Mouse (Mus musculus) neural tube, embryonic 13.5 days (tissue): ENCODE measurements around the gene Slc9a3r1. TPM values are rescaled to one million over a fixed set of nuclear protein-coding genes. Genes with fewer than 3 reads are reported as not detected.

Source experiments
- ATAC-seq: fragments of 200-750 bp; cut with Nextera tagmentation; 2 replicates; pipeline ENCODE4 v1.8.0; 2017; ENCODE audit warnings: low read depth, mild to moderate bottlenecking, moderate TSS enrichment, moderate library complexity
- H3K27ac ChIP-seq: fragments of 300-500 bp; sonication (generic); replicated peaks from 2 replicates; pipeline ENCODE4 v1.5.1; 2015; ENCODE audit warnings: moderate library complexity, mild to moderate bottlenecking, inconsistent platforms
- H3K27me3 ChIP-seq: fragments of 300-500 bp; sonication (generic); 2 replicates; pipeline ENCODE4 v1.6.1; 2015; ENCODE audit warnings: mild to moderate bottlenecking, inconsistent platforms
- H3K36me3 ChIP-seq: fragments of 300-500 bp; sonication (generic); 2 replicates; pipeline ENCODE4 v1.6.1; 2015; ENCODE audit warnings: mild to moderate bottlenecking, inconsistent platforms
- H3K4me1 ChIP-seq: fragments of 300-500 bp; sonication (generic); replicated peaks from 2 replicates; pipeline ENCODE4 v1.6.1; 2015; ENCODE audit warnings: inconsistent platforms
- H3K4me2 ChIP-seq: fragments of 300-500 bp; sonication (generic); 2 replicates; pipeline ENCODE4 v1.6.1; 2015; ENCODE audit warnings: inconsistent platforms, mild to moderate bottlenecking, moderate library complexity
- H3K4me3 ChIP-seq: fragments of 300-500 bp; sonication (generic); 2 replicates; pipeline ENCODE4 v1.5.1; 2015; ENCODE audit warnings: mild to moderate bottlenecking, inconsistent platforms
- H3K9ac ChIP-seq: fragments of 300-500 bp; sonication (generic); 2 replicates; pipeline ENCODE4 v1.6.1; 2015; ENCODE audit warnings: moderate library complexity, mild to moderate bottlenecking, inconsistent platforms
- H3K9me3 ChIP-seq: fragments of 300-500 bp; sonication (generic); 2 replicates; pipeline ENCODE4 v1.6.1; 2016; ENCODE audit warnings: inconsistent platforms
- WGBS: fragments of 180-500 bp; shearing (Covaris S2); methylation state at CpG from one replicate; pipeline ENCODE4 v1.1.7; 2015; 5-methylcytosine and 5-hydroxymethylcytosine counted together
- polyA plus RNA-seq: library from polyadenylated mRNA; unstranded; fragments of >200 nt; fragmentation: Nextera tagmentation; extraction: Ambion mirVana; gene quantifications from 2 replicates; pipeline ENCODE4 v1.2.1, GENCODE M21; 2015

Gene Slc9a3r1
- polyA plus RNA-seq, 1 experiment from 2014 or later = 58.1 TPM

DNA sequence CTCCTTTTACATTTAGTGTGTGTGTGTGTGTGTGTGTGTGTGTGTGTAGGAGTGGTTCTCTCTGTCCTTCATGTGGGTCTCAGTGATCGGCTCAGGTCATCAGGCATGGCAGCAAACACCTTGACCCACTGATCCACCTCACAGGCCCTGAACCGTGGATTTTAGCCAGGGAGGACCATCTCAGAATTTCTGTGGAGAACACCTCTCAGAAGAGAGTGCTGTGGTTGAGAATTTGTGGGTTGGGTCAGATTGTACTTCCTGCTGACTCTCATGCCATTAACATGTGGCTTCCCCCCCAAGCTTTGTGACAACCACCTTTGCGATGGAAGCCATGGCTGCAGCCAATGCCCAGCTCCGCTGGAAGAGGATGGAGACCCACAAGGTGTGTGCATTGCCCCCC lies 37.4 kb downstream of the Slc9a3r1 start:
- H3K4me2 ChIP-seq = no peak overlapping the region
- H3K9me3 ChIP-seq = no peaks in the 10 kb centered on the region
- H3K4me3 ChIP-seq = no peak overlapping the region
- no peak overlapping the region for H3K27ac ChIP-seq
- 89% methylated on average over 4 of the region's 4 CpGs for WGBS
- H3K27me3 ChIP-seq = 0 out of 2 replicates have a peak, but pooled peaks cover 4% of the 10 kb centered on the region
- H3K36me3 ChIP-seq = peaks cover 41% of the 10 kb centered on the region
- ATAC-seq = no peak
- no peak overlapping the region for H3K9ac ChIP-seq
- H3K4me1 ChIP-seq = peaks cover 7% of the 10 kb centered on the region; the same call in 1 of the 2 replicates

DNA sequence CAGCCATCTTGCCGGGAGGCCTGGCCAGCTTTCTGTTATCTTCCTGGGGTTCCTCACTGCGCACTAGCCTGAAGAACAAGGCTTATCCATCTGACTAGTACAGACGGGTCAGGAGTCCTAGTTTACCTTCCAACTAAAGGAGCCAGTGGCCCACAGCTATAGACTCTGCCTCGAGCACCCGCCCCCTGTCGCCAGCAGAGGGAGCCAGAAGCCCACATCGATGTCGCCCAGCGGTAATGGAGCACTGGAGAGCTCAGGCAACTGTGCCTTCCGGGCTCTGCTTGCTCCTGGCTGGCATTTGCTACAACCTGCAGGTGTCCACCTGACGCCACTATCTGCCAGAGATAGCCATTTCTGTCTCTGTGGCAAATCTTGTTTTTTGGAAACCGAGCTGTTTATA lies 39.2 kb downstream of the Slc9a3r1 start:
- peaks cover 25% of the 10 kb centered on the region for H3K4me1 ChIP-seq
- WGBS = 15% methylated on average over 12 of the region's 12 CpGs
- H3K9me3 ChIP-seq = no peaks in the 10 kb centered on the region
- no peak overlapping the region for H3K4me2 ChIP-seq
- H3K27ac ChIP-seq = no peak overlapping the region
- H3K9ac ChIP-seq = 0 out of 2 replicates have a peak overlapping the region, but pooled peaks have one; percentile 22
- 0 out of 2 replicates have a peak, but pooled peaks cover 4% of the 10 kb centered on the region for H3K27me3 ChIP-seq
- ATAC-seq = peak; percentile 85
- H3K36me3 ChIP-seq = peaks cover 43% of the 10 kb centered on the region
- no peak overlapping the region for H3K4me3 ChIP-seq

DNA sequence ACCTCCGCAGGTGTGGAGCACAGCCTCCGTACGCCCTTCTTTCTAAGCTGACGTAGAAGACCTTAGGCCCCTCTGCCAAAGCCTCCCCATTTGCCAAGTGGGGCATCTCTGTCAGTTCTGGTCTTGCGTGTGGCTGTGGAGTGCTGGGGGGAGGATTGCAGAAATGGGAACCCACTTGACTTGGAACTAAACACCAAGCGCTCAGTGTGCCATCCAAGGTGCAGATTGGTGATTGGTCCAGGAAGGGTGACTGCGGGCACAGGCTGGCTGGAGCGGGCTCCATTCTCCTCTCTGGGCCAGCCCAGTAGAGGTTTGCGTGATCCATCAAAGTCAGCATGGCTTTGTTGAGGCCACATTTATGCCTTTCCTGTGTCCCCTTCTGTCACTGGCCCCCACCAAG lies 39.6 kb downstream of the Slc9a3r1 start:
- WGBS = 88% methylated on average over 9 of the region's 9 CpGs
- peaks cover 29% of the 10 kb centered on the region for H3K4me1 ChIP-seq
- ATAC-seq = 0 out of 2 replicates have a peak, but pooled peaks have one; percentile 12

DNA sequence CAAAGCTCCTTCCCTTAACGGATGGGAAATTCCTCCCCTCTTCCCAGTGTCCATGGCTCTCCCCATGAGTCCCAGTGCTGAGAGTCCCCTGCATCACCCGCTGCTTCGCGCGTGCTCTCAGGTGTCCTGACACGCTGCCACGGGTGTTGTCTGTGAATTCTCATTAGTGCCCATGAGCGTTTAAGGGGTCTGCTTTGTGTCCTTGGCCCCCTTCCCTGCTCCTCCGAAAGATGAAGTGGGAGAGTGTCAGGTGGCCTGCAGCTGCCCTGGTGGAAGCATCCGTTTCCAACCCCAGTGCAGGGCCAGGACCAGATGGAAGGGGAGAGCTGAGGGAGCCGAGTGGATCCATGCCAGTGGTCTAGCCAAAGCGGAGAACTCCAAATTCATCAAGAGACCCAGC lies 45.0 kb downstream of the Slc9a3r1 start:
- ATAC-seq = no peak
- no peaks in the 10 kb centered on the region for H3K9me3 ChIP-seq

More for the DNA sequence above, 39.6 kb downstream of the Slc9a3r1 start:
- peaks cover 41% of the 10 kb centered on the region for H3K36me3 ChIP-seq
- H3K27me3 ChIP-seq = 0 out of 2 replicates have a peak, but pooled peaks cover 4% of the 10 kb centered on the region
- H3K4me2 ChIP-seq = no peak overlapping the region
- no peak overlapping the region for H3K27ac ChIP-seq
- 0 out of 2 replicates have a peak overlapping the region, but pooled peaks have one; percentile 22 for H3K9ac ChIP-seq
- no peaks in the 10 kb centered on the region for H3K9me3 ChIP-seq
- H3K4me3 ChIP-seq = no peak overlapping the region

DNA sequence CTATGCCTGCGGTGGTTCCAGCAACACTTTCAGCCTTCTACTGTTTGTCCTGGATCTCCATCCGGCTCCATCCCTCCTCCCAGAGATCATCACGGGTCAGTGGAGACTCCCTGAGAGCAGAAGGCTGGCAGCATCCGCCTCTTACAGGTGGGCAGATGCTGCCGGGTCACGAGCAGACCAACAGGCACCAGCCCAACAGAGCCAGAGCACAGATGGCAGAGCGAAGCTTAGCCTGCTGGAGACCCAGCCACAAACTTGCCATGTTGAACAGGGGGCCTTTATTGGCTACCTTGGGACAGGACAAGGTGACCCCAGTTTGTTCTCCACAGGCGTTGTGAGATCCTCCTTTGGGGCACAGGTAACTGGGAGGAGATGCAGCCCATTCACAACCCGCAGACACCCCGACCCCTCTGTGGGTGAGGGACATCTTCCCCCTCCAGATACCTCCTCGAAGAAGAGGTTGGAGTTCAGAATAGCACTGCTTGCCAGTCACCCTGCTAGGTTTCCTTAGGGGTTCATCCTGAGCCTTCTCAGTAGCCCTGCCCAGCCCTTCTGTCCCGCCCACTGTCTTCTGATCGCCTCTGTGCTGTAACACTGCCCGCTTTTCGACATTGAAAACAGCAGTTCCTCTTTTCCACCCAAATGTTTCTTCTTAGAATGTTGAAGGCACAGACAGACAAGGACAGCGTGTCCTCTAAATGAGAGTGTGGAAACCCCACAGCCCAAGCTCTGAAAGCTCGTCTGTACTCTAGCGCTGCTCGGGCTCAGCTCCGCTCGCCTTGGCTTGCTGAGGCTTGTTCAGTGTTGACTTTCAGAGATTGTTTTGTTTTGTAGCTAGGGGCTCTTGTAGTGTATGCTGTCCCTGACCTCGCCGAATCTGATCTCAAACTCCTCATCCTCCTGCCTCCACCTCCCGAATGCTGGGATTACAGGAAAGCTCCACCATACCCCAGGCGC lies 45.9 kb downstream of the Slc9a3r1 start:
- no peak overlapping the region for H3K4me2 ChIP-seq
- WGBS = 82% methylated on average over 25 of the region's 25 CpGs
- no peak overlapping the region for H3K9ac ChIP-seq
- no peak for ATAC-seq
- H3K27ac ChIP-seq = no peak overlapping the region
- no peaks in the 10 kb centered on the region for H3K9me3 ChIP-seq
- no peak overlapping the region for H3K4me3 ChIP-seq
- H3K36me3 ChIP-seq = peaks cover 36% of the 10 kb centered on the region
- no peaks in the 10 kb centered on the region for H3K27me3 ChIP-seq
- H3K4me1 ChIP-seq = peaks cover 52% of the 10 kb centered on the region

More for the DNA sequence above, 45.0 kb downstream of the Slc9a3r1 start:
- WGBS = 63% methylated on average over 12 of the region's 12 CpGs
- H3K4me1 ChIP-seq = peaks cover 51% of the 10 kb centered on the region
- H3K4me2 ChIP-seq = no peak overlapping the region
- peak overlapping the region; percentile 36; the same call in 1 of the 2 replicates for H3K9ac ChIP-seq
- no peak overlapping the region for H3K4me3 ChIP-seq
- H3K27ac ChIP-seq = peak overlapping the region; percentile 14; the same call in 1 of the 2 replicates
- peaks cover 36% of the 10 kb centered on the region for H3K36me3 ChIP-seq
- H3K27me3 ChIP-seq = no peaks in the 10 kb centered on the region

DNA sequence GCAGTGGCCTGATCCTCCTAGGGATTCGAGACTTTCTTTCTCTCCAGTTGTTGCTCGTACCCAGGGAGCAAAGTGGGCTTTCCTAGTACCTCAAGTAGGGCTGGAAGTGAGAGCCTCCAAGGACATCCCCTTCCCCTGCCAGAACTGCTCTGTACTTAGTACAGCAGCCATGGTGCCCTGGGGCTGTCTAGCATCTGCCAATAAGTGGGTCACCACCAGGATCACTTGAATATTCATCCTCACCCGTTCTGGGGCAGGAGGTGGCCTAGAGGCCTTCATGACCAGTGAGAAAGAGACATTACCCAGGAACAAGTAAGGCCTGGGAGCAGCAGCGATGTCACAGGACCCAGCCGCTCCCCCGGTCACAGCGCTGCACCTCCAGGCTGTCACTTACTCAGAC lies 46.8 kb downstream of the Slc9a3r1 start:
- Histone ChIP-seq H3K4me1 (peaks cover 52% of the 10 kb centered on the region), H3K27me3 (no peaks in the 10 kb centered on the region), H3K9ac (0 out of 2 replicates have a peak overlapping the region, but pooled peaks have one; percentile 8), H3K27ac (no peak overlapping the region), H3K4me2 (no peak overlapping the region), H3K36me3 (peaks cover 35% of the 10 kb centered on the region), H3K4me3 (no peak overlapping the region), H3K9me3 (no peaks in the 10 kb centered on the region)
- no peak for ATAC-seq
- 77% methylated on average over 7 of the region's 7 CpGs for WGBS

DNA sequence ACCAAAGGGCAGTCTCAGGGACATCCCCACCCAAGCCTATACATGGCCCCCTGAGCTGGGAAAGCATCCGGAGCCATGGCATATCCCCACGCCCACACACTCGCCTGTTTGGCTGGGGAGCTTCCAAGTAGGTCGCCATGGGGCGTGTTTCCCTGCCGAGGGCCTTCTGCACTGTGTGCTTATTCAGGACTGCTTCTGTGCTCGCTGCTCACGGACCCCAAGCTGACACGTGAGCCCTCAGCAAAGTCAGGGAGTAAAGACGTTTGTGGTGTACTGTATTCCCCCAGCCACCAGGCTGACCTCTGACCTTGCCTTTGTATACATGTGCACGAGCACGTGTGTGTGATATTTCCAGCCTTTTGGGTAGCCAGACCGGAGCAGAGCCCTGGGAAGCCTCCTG lies 49.0 kb downstream of the Slc9a3r1 start:
- 58% methylated on average over 13 of the region's 13 CpGs for WGBS
- Histone ChIP-seq H3K4me1 (peaks cover 40% of the 10 kb centered on the region), H3K36me3 (peaks cover 24% of the 10 kb centered on the region), H3K27me3 (no peaks in the 10 kb centered on the region), H3K4me3 (no peak overlapping the region), H3K27ac (no peak overlapping the region), H3K9ac (no peak overlapping the region), H3K9me3 (no peaks in the 10 kb centered on the region), H3K4me2 (no peak overlapping the region)
- no peak for ATAC-seq

DNA sequence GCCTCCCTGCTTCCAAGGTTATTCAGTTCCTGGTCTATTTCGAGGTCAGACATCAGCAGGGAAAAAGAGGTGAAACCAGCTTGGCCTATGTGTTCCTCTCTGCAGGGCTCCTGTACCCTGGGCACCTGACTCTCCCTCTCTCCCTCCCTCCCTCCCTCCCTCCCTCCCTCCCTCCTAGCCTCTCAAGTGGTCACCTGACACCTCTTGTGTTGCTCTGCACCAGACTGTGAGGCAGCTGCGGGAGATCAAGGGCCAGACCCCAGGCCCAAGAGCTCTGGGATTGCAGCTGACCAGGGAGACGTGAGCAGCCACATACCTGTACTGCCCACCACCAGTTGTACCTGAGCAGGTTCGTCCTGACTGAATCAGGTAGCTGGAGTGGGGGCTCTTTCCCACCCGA lies 52.0 kb downstream of the Slc9a3r1 start:
- Histone ChIP-seq H3K36me3 (0 out of 2 replicates have a peak, but pooled peaks cover 4% of the 10 kb centered on the region), H3K4me3 (no peak overlapping the region), H3K27me3 (0 out of 2 replicates have a peak, but pooled peaks cover 9% of the 10 kb centered on the region), H3K9me3 (no peaks in the 10 kb centered on the region), H3K27ac (no peak overlapping the region), H3K9ac (no peak overlapping the region), H3K4me1 (peaks cover 31% of the 10 kb centered on the region), H3K4me2 (no peak overlapping the region)
- ATAC-seq = no peak
- 40% methylated on average over 5 of the region's 5 CpGs for WGBS

DNA sequence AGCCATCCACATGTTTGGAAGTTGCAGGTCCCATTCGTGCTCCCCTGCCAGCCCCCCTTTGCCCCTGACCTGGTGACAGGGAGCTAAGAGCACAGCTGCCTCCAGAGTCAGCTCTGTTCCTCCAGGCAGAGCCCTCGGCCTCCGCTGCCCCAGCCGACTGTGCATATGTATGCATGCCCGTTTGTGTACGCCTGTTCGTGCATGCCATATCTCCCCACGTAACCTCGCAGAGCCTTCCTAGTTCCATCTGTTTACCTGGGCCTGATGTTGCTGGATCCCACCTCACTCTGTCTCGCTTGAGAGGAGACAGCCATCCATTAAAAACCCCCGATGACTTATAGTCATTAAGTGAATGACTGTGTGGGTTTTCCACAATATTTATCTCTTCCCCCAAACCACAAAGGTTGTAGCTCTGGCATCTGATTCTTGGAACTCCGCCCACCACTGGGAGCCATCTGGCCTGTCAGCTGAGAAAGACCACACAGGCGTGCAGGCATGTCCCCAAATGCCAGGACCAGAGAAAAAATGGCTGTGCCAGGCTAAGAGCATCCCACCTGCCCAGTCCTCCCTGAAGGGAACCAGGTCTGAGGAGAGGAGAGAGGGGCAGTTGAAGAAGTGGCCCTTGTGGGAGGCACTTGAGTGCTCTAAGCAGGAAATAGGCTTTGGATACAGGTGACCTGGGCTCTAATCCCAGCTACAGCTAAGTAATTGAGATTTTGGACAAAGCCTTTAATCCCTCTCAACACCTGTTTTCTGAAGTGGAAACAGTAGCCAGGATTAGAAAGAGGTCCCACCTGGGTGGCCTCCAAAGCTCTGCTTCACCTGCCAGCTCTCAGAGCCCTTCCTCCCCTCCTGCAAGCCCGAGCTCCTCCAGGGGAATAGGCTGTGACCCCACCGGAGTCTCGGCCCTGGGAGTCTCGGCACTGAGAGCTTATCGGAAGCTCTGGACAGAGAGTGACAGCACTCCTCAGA lies 54.6 kb downstream of the Slc9a3r1 start:
- ATAC-seq = peak; percentile 44
- Histone ChIP-seq H3K9ac (no peak overlapping the region), H3K27ac (peak overlapping the region; percentile 46; the same call in 1 of the 2 replicates)

DNA sequence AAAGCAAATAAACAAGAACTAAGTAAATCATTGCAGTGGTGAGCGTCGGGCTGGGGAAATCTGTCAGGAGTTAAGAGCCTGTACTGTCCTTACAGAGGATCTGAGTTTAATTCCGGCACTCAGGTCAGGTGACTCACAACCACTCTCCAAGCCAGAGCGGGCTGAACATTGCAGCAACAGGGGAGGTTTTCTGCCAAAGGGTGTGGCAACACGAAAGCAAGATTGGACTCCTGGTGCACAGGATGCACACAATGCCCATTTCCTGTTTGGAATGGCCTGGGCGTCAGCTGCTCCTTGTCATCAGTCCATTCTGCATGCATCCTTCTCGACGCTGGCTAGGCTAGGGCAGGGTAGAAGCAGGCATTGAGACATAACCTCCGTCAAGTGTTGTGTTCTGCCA lies 56.1 kb downstream of the Slc9a3r1 start:
- H3K4me1 ChIP-seq = peaks cover 44% of the 10 kb centered on the region
- no peak for ATAC-seq
- WGBS = 82% methylated on average over 9 of the region's 9 CpGs
- peaks cover 14% of the 10 kb centered on the region for H3K27me3 ChIP-seq
- no peak overlapping the region for H3K9ac ChIP-seq
- no peak overlapping the region for H3K4me2 ChIP-seq
- no peak overlapping the region for H3K4me3 ChIP-seq
- 0 out of 2 replicates have a peak, but pooled peaks cover 4% of the 10 kb centered on the region for H3K36me3 ChIP-seq
- no peak overlapping the region for H3K27ac ChIP-seq
- H3K9me3 ChIP-seq = no peaks in the 10 kb centered on the region

More for the DNA sequence above, 54.6 kb downstream of the Slc9a3r1 start:
- H3K4me3 ChIP-seq = no peak overlapping the region
- H3K4me2 ChIP-seq = no peak overlapping the region
- H3K36me3 ChIP-seq = 0 out of 2 replicates have a peak, but pooled peaks cover 4% of the 10 kb centered on the region
- peaks cover 34% of the 10 kb centered on the region for H3K4me1 ChIP-seq
- 52% methylated on average over 18 of the region's 18 CpGs for WGBS
- no peaks in the 10 kb centered on the region for H3K9me3 ChIP-seq
- H3K27me3 ChIP-seq = 0 out of 2 replicates have a peak, but pooled peaks cover 9% of the 10 kb centered on the region

DNA sequence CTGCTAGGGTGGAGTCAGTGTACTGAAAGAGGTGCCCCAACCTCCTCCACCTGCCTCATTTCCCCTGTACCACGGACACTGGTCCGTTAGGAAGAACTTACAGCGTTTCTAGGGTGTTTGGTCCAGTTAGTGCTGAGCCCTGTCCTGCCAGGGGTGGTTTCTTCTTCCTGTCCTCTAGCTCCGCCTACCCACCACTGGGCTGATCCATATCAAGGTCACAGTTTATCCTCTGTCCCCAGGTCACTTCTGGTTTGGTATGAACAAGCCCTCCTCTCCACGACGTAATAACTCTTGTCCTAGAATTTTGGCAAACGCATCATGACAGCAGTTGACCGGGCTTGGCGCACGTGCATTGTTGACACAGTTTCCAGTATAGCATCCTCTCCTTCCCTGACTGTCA lies 56.5 kb downstream of the Slc9a3r1 start:
- Histone ChIP-seq H3K4me3 (no peak overlapping the region), H3K9ac (no peak overlapping the region), H3K4me2 (no peak overlapping the region), H3K36me3 (0 out of 2 replicates have a peak, but pooled peaks cover 4% of the 10 kb centered on the region), H3K27ac (no peak overlapping the region), H3K9me3 (no peaks in the 10 kb centered on the region), H3K27me3 (peaks cover 14% of the 10 kb centered on the region), H3K4me1 (peaks cover 45% of the 10 kb centered on the region)
- 92% methylated on average over 10 of the region's 10 CpGs for WGBS
- no peak for ATAC-seq
